Mouse (Mus musculus): ENCODE measurements around the gene Slc34a3.

DNA sequence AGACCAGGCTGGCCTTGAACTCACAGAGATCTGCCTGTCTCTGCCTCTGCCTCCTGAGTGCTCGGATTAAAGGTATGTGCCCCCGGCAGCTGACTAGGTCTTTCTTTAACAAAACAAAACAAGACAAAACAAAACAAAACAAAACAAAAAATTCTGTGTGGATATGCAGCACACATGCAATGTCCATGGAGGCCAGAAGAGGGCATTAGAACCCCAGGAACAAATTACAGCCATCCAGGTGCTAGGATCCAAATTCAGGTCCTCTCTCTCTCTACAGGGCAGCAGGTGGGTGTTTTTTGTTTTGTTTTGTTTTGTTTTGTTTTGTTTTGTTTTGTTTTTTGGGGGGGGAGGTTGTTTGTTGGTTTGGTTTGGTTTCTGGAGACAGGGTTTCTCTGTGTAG lies 24.7 kb upstream of the Slc34a3 start:
- peak; percentile 39; the same call in 1 of the 2 replicates for TF ChIP-seq CTCF (IDR thresholded peaks at IDR 0.05; ENCODE audit: borderline replicate concordance, extremely low read depth, insufficient read depth, insufficient read length)
- TF ChIP-seq POLR2A (IDR thresholded peaks at IDR 0.05; ENCODE audit: borderline replicate concordance, extremely low read depth, insufficient read depth, insufficient read length, poor library complexity, severe bottlenecking) = no peak
